Mouse (Mus musculus) spleen, adult 2 months (tissue): ENCODE results near the gene Foxl1.

ENCODE experiments used
- CTCF ChIP-seq: fragments of 200-500 bp; IDR thresholded peaks from 2 replicates; pipeline ENCODE4 v1.5.1; 2011; ENCODE audit warnings: mild to moderate bottlenecking, inconsistent platforms; ENCODE audit not compliant: insufficient read depth, insufficient read length, insufficient replicate concordance; ENCODE audit errors: extremely low read depth
- POLR2A ChIP-seq: fragments of 200-500 bp; IDR thresholded peaks from 2 replicates; pipeline ENCODE4 v1.6.1; 2011; ENCODE audit warnings: low read depth, low read length, inconsistent platforms

DNA sequence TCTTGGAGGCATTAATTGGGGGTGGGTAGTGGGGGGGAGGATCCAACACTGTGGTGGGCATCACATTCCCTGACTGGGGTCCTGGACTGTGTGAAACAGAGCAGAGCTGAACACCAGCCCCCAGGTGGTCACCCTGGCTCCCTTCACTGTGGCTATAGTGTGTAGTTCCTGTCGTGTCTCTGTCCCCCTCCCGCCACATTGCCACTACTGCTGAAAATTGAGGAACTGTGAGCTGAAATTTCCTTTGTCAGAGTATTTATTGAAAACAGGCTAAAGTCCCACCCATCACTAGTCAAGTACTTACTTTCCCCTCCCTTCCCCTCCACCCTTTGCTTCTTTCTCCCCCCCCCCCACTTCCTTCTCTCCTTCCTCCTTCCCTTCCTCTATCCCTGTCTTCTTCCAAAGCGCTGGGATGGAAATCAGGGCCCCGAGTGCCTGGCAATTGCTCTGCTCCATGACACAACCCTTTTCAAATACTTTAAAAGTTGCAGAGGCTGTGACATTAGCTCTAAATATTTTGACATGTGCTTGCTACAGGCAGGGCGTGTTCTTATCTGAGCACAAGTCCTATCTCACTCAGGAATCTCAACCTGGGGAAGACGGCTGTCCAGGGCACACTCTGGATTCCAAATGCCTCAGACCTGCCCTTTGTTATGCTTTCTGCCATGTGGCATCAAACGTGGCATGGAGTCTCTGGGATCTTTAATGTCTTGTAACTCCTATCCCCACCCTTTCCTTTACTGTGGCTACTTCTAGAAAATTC lies 16.4 kb upstream of the Foxl1 start:
- TF ChIP-seq POLR2A (no peak), CTCF (no peak)
